Mouse (Mus musculus) neural tube, embryonic 15.5 days (tissue): ENCODE measurements around the gene Csgalnact2. TPM values are rescaled to one million over a fixed set of nuclear protein-coding genes. Genes with fewer than 3 reads are reported as not detected.

Experiments
- ATAC-seq: fragments of 200-750 bp; cut with Nextera tagmentation; 2 replicates; pipeline ENCODE4 v1.8.0; 2017; ENCODE audit warnings: mild to moderate bottlenecking, moderate TSS enrichment, moderate library complexity; ENCODE audit not compliant: low FRiP score
- H3K27ac ChIP-seq: fragments of 300-500 bp; sonication (generic); replicated peaks from 2 replicates; pipeline ENCODE4 v1.5.1; 2015; ENCODE audit warnings: mild to moderate bottlenecking, inconsistent platforms
- H3K27me3 ChIP-seq: fragments of 300-500 bp; sonication (generic); replicated peaks from 2 replicates; pipeline ENCODE4 v1.6.1; 2015; ENCODE audit warnings: inconsistent platforms
- H3K36me3 ChIP-seq: fragments of 300-500 bp; sonication (generic); 2 replicates; pipeline ENCODE4 v1.6.1; 2015; ENCODE audit warnings: inconsistent platforms
- H3K4me1 ChIP-seq: fragments of 300-500 bp; sonication (generic); 2 replicates; pipeline ENCODE4 v1.6.1; 2015; ENCODE audit warnings: inconsistent platforms
- H3K4me2 ChIP-seq: fragments of 300-500 bp; sonication (generic); 2 replicates; pipeline ENCODE4 v1.6.1; 2015; ENCODE audit warnings: inconsistent platforms, mild to moderate bottlenecking, moderate library complexity
- H3K4me3 ChIP-seq: fragments of 300-500 bp; sonication (generic); replicated peaks from 2 replicates; pipeline ENCODE4 v1.5.1; 2015; ENCODE audit warnings: mild to moderate bottlenecking, inconsistent platforms
- H3K9ac ChIP-seq: fragments of 300-500 bp; sonication (generic); replicated peaks from 2 replicates; pipeline ENCODE4 v1.6.1; 2015; ENCODE audit warnings: mild to moderate bottlenecking, inconsistent platforms
- H3K9me3 ChIP-seq: fragments of 300-500 bp; sonication (generic); replicated peaks from 2 replicates; pipeline ENCODE4 v1.6.1; 2016; ENCODE audit warnings: inconsistent platforms
- WGBS: fragments of 180-500 bp; shearing (Covaris S2); methylation state at CpG from one replicate; pipeline ENCODE4 v1.1.7; 2015; ENCODE audit warnings: mixed read lengths; 5-methylcytosine and 5-hydroxymethylcytosine counted together
- microRNA-seq: library from miRNA; unstranded; fragments of <30 nt; microRNA quantifications from one replicate; pipeline ENCODE4, GENCODE M21; 2017
- polyA plus RNA-seq: library from polyadenylated mRNA; unstranded; fragments of >200 nt; fragmentation: Nextera tagmentation; extraction: Ambion mirVana; gene quantifications from 2 replicates; pipeline ENCODE4 v1.2.1, GENCODE M21; 2015

Gene Csgalnact2
- polyA plus RNA-seq, 1 experiment from 2014 or later, result 10.7 TPM

- peaks cover 24% of the 10 kb centered on the region for H3K4me1 ChIP-seq
- H3K9me3 ChIP-seq, result no peaks in the 10 kb centered on the region
- H3K27ac ChIP-seq, result no peak overlapping the region
- ATAC-seq, result no peak
- 86% methylated on average over 4 of the region's 4 CpGs for whole genome bisulfite sequencing
- no peaks in the 10 kb centered on the region for H3K36me3 ChIP-seq
- no peaks in the 10 kb centered on the region; the same call in 1 of the 2 replicates for H3K27me3 ChIP-seq
- no peak overlapping the region for H3K9ac ChIP-seq
- H3K4me3 ChIP-seq, result no peak overlapping the region
- no peak overlapping the region for H3K4me2 ChIP-seq
These were observed 68.0 kb downstream of the Csgalnact2 start for GRCm38 (mm10) chr6:118071013-118071350.

GRCm38 (mm10) chr6:118070321-118071012 is 68.5 kb downstream of the Csgalnact2 start:
- H3K4me1 ChIP-seq, result peaks cover 26% of the 10 kb centered on the region
- no peaks in the 10 kb centered on the region for H3K9me3 ChIP-seq
- no peak overlapping the region for H3K4me2 ChIP-seq
- no peak overlapping the region for H3K27ac ChIP-seq
- H3K36me3 ChIP-seq, result no peaks in the 10 kb centered on the region
- WGBS, result 66% methylated on average over 5 of the region's 5 CpGs
- H3K4me3 ChIP-seq, result no peak overlapping the region
- ATAC-seq, result no peak
- no peaks in the 10 kb centered on the region; the same call in 1 of the 2 replicates for H3K27me3 ChIP-seq
- no peak overlapping the region for H3K9ac ChIP-seq

- Histone ChIP-seq H3K36me3 (no peaks in the 10 kb centered on the region), H3K27me3 (no peaks in the 10 kb centered on the region; the same call in none of the 2 replicates), H3K4me3 (no peak overlapping the region), H3K27ac (no peak overlapping the region), H3K4me2 (no peak overlapping the region), H3K9me3 (no peaks in the 10 kb centered on the region), H3K4me1 (peaks cover 23% of the 10 kb centered on the region), H3K9ac (no peak overlapping the region)
- 69% methylated on average over 7 of the region's 7 CpGs for WGBS
- no peak for ATAC-seq
These were observed 71.2 kb downstream of the Csgalnact2 start for GRCm38 (mm10) chr6:118067720-118068119.

- H3K9ac ChIP-seq, result peak overlapping the region; percentile 57
- no peak overlapping the region for H3K27ac ChIP-seq
- H3K27me3 ChIP-seq, result no peaks in the 10 kb centered on the region; the same call in none of the 2 replicates
- under 1% methylated on average over 40 of the region's 40 CpGs for WGBS
- H3K4me2 ChIP-seq, result peak overlapping the region; percentile 96
- peak; percentile 63 for ATAC-seq
- H3K36me3 ChIP-seq, result no peaks in the 10 kb centered on the region
- no peaks in the 10 kb centered on the region for H3K9me3 ChIP-seq
- H3K4me3 ChIP-seq, result peak overlapping the region; percentile 46
- peaks cover 23% of the 10 kb centered on the region for H3K4me1 ChIP-seq
These were observed 72.5 kb downstream of the Csgalnact2 start for GRCm38 (mm10) chr6:118066199-118067081.

GRCm38 (mm10) chr6:118065837-118066198 is 73.1 kb downstream of the Csgalnact2 start:
- Histone ChIP-seq H3K9ac (peak overlapping the region; percentile 57), H3K9me3 (no peaks in the 10 kb centered on the region), H3K27ac (no peak overlapping the region), H3K27me3 (no peaks in the 10 kb centered on the region; the same call in none of the 2 replicates), H3K4me2 (peak overlapping the region; percentile 96), H3K36me3 (no peaks in the 10 kb centered on the region), H3K4me3 (peak overlapping the region; percentile 46), H3K4me1 (peaks cover 23% of the 10 kb centered on the region)
- peak; percentile 69 for ATAC-seq
- WGBS, result 0% methylated on average over 12 of the region's 12 CpGs

GRCm38 (mm10) chr6:118064968-118065530 is 73.9 kb downstream of the Csgalnact2 start:
- H3K27ac ChIP-seq, result no peak overlapping the region

GRCm38 (mm10) chr6:118063266-118063665 is 75.7 kb downstream of the Csgalnact2 start:
- Histone ChIP-seq H3K27ac (no peak overlapping the region), H3K4me1 (peaks cover 23% of the 10 kb centered on the region), H3K4me2 (no peak overlapping the region), H3K36me3 (no peaks in the 10 kb centered on the region), H3K9me3 (no peaks in the 10 kb centered on the region), H3K9ac (no peak overlapping the region), H3K27me3 (no peaks in the 10 kb centered on the region; the same call in none of the 2 replicates), H3K4me3 (no peak overlapping the region)
- WGBS, result 74% methylated on average over 5 of the region's 5 CpGs
- no peak for ATAC-seq

More at GRCm38 (mm10) chr6:118064968-118065530, 73.9 kb downstream of the Csgalnact2 start:
- Histone ChIP-seq H3K27me3 (no peaks in the 10 kb centered on the region; the same call in none of the 2 replicates), H3K4me1 (peaks cover 23% of the 10 kb centered on the region), H3K4me3 (no peak overlapping the region), H3K9ac (no peak overlapping the region), H3K9me3 (no peaks in the 10 kb centered on the region), H3K36me3 (no peaks in the 10 kb centered on the region), H3K4me2 (peak overlapping the region; percentile 96)
- 8% methylated on average over 7 of the region's 7 CpGs for WGBS
- peak; percentile 47; the same call in 1 of the 2 replicates for ATAC-seq

- H3K4me3 ChIP-seq, result no peak overlapping the region
- no peaks in the 10 kb centered on the region; the same call in none of the 2 replicates for H3K27me3 ChIP-seq
- ATAC-seq, result no peak
- no peak overlapping the region for H3K27ac ChIP-seq
- no peak overlapping the region for H3K9ac ChIP-seq
- H3K9me3 ChIP-seq, result no peaks in the 10 kb centered on the region
- WGBS, result 92% methylated on average over 4 of the region's 4 CpGs
- no peak overlapping the region for H3K4me2 ChIP-seq
- H3K4me1 ChIP-seq, result peaks cover 13% of the 10 kb centered on the region
- H3K36me3 ChIP-seq, result no peaks in the 10 kb centered on the region
These were observed 77.7 kb downstream of the Csgalnact2 start for GRCm38 (mm10) chr6:118061266-118061665.

Small RNAs within 50 kb of the gene (microRNA-seq; reads per million reads assigned to microRNA genes)
- not detected for gene Mir7044

Other genes starting within 250 kb of the Csgalnact2 start
- gene Hnrnpf, start 238.8 kb downstream of the Csgalnact2 start, polyA plus RNA-seq, result 211 and 369 TPM in 2 replicates
- gene Fxyd4, start 201.4 kb downstream of the Csgalnact2 start, polyA plus RNA-seq, result 3.0 and 3.6 TPM in 2 replicates
- 3.3 and 4.3 TPM in 2 replicates for gene Rasgef1a, start 127.7 kb downstream of the Csgalnact2 start, polyA plus RNA-seq
- gene Ret, start 58.6 kb upstream of the Csgalnact2 start, polyA plus RNA-seq, result 30.1 and 31.6 TPM in 2 replicates